ENCODE assay signal across 8 mouse cellular contexts in the genomic region with DNA sequence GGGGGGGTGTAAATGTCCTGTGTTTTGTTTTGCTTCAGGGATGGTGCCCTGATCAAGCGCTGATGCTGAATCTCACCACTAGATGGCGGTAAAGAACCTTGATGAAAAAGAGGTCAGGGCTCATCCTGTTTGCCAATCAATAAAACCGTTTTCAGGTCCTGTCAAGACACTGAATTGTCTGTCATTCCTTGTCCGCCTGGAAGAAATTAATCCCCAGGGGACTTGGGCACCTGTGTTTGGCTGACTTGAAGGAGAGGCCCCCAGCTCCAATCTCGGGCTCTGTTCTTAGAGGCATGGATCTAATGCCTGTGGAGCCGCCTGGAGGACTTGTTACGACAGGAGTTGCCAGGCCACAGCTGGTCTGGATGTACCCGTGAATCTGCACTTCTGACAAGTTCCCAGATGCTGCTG. TPM values are rescaled to one million over a fixed set of nuclear protein-coding genes. Genes with fewer than 3 reads are reported as not detected.
A peak's percentile ranks its signal among the peaks of the same experiment; 100 is the strongest.
DNase-seq lines count a peak whose midpoint lies in the region; ATAC-seq and TF ChIP-seq lines count a peak whose summit lies in the region.

No protein-coding gene starts in this region.

- H3K4me1 ChIP-seq in bone marrow macrophage, adult 2 months (ENCODE audit: control insufficient read depth, insufficient read depth, low read length), result peaks cover 16% of the 10 kb centered on the region
- H3K4me1 ChIP-seq in embryonic fibroblast, embryonic 13.5 days (ENCODE audit: control insufficient read depth, insufficient read depth, low read length), result 0 out of 2 replicates have a peak, but pooled peaks cover 4% of the 10 kb centered on the region
- H3K4me1 ChIP-seq in heart, embryonic 13.5 days, result peaks cover 8% of the 10 kb centered on the region
- H3K4me1 ChIP-seq in kidney, postnatal 0 days (replicated peaks; ENCODE audit: insufficient read depth, low read length), result peaks cover 4% of the 10 kb centered on the region; the same call in 1 of the 2 replicates
- 0 out of 2 replicates have a peak, but pooled peaks cover 2% of the 10 kb centered on the region for H3K4me1 ChIP-seq in liver, embryonic 11.5 days (replicated peaks; ENCODE audit: control insufficient read depth, insufficient read depth, low read length)
- no peaks in the 10 kb centered on the region for H3K4me1 ChIP-seq in stomach, embryonic 14.5 days (ENCODE audit: control insufficient read depth, insufficient read depth, low read length)

- H3K36me3 ChIP-seq in heart, embryonic 13.5 days, result no peaks in the 10 kb centered on the region
- no peaks in the 10 kb centered on the region for H3K36me3 ChIP-seq in kidney, postnatal 0 days (ENCODE audit: insufficient read depth, low read length)
- H3K36me3 ChIP-seq in liver, embryonic 11.5 days (ENCODE audit: control insufficient read depth, insufficient read depth, low read length), result no peaks in the 10 kb centered on the region
- no peaks in the 10 kb centered on the region for H3K36me3 ChIP-seq in stomach, embryonic 14.5 days (ENCODE audit: control insufficient read depth, insufficient read depth, low read length)

- TF ChIP-seq CTCF in bone marrow macrophage, adult 2 months (IDR thresholded peaks at IDR 0.05; ENCODE audit: low read depth, low read length), result peak; percentile 34; the same call in 1 of the 2 replicates
- TF ChIP-seq CTCF in embryonic fibroblast, embryonic 13.5 days (IDR thresholded peaks at IDR 0.05; ENCODE audit: borderline replicate concordance, insufficient read depth, low read length), result peak; percentile 46; the same call in 1 of the 2 replicates
- peak; percentile 91 for TF ChIP-seq CTCF in kidney, postnatal 0 days (IDR thresholded peaks at IDR 0.05; ENCODE audit: low read depth)

- no peaks in the 10 kb centered on the region for H3K9me3 ChIP-seq in heart, embryonic 13.5 days
- H3K9me3 ChIP-seq in kidney, postnatal 0 days (replicated peaks; ENCODE audit: low read length), result no peaks in the 10 kb centered on the region
- H3K9me3 ChIP-seq in liver, embryonic 11.5 days (ENCODE audit: control insufficient read depth, low read length), result no peaks in the 10 kb centered on the region
- H3K9me3 ChIP-seq in stomach, embryonic 14.5 days (ENCODE audit: control insufficient read depth, low read depth, low read length), result no peaks in the 10 kb centered on the region

- H3K4me2 ChIP-seq in heart, embryonic 13.5 days, result peak overlapping the region; percentile 70
- H3K4me2 ChIP-seq in kidney, postnatal 0 days (ENCODE audit: low read length), result peak overlapping the region; percentile 48
- peak overlapping the region; percentile 51 for H3K4me2 ChIP-seq in liver, embryonic 11.5 days
- H3K4me2 ChIP-seq in stomach, embryonic 14.5 days (replicated peaks; ENCODE audit: low read depth, low read length), result peak overlapping the region; percentile 28; the same call in 1 of the 2 replicates

- WGBS in heart, embryonic 13.5 days, result 2% methylated on average over 8 of the region's 8 CpGs
- under 1% methylated on average over 8 of the region's 8 CpGs for WGBS in kidney, postnatal 0 days
- 6% methylated on average over 8 of the region's 8 CpGs for WGBS in liver, embryonic 11.5 days
- WGBS in stomach, embryonic 14.5 days, result 1% methylated on average over 8 of the region's 8 CpGs

- DNase-seq in B cell, adult 2 months, result peak; percentile 81 to 83
- peak; percentile 84 for DNase-seq in kidney, postnatal 0 days (ENCODE audit: low spot score)
- DNase-seq in liver, embryonic 11.5 days (ENCODE audit: low spot score), result peak; percentile 68
- DNase-seq in naive thymus-derived CD4-positive, alpha-beta T cell, adult 2 months (ENCODE audit: low read depth), result peak; percentile 84

- 0 out of 2 replicates have a peak, but pooled peaks have one; percentile 28 for ATAC-seq in heart, embryonic 13.5 days (ENCODE audit: extremely low read depth, insufficient number of reproducible peaks, low FRiP score, low TSS enrichment)
- ATAC-seq in kidney, postnatal 0 days (replicated peaks; ENCODE audit: low FRiP score, low read depth), result 0 out of 2 replicates have a peak, but pooled peaks have one; percentile 57
- 0 out of 2 replicates have a peak, but pooled peaks have one; percentile 35 for ATAC-seq in liver, embryonic 11.5 days (replicated peaks; ENCODE audit: low FRiP score)
- ATAC-seq in stomach, embryonic 14.5 days (ENCODE audit: insufficient number of reproducible peaks, insufficient read depth, low FRiP score, low read depth), result peak; percentile 40; the same call in 1 of the 2 replicates

- no peak overlapping the region for H3K27ac ChIP-seq in bone marrow macrophage, adult 2 months (ENCODE audit: insufficient read depth, low read depth, low read length)
- H3K27ac ChIP-seq in embryonic fibroblast, embryonic 13.5 days (ENCODE audit: insufficient read depth, low read length), result no peak overlapping the region
- H3K27ac ChIP-seq in heart, embryonic 13.5 days (replicated peaks), result no peak overlapping the region
- no peak overlapping the region for H3K27ac ChIP-seq in kidney, postnatal 0 days
- no peak overlapping the region for H3K27ac ChIP-seq in liver, embryonic 11.5 days (ENCODE audit: low read depth, low read length)
- H3K27ac ChIP-seq in stomach, embryonic 14.5 days (ENCODE audit: low read length), result no peak overlapping the region

- H3K4me3 ChIP-seq in bone marrow macrophage, adult 2 months (ENCODE audit: insufficient read depth, low read length), result no peak overlapping the region
- 0 out of 2 replicates have a peak overlapping the region, but pooled peaks have one; percentile 10 for H3K4me3 ChIP-seq in embryonic fibroblast, embryonic 13.5 days (ENCODE audit: insufficient read depth, low read length)
- peak overlapping the region; percentile 43 for H3K4me3 ChIP-seq in heart, embryonic 13.5 days
- no peak overlapping the region for H3K4me3 ChIP-seq in kidney, postnatal 0 days (replicated peaks; ENCODE audit: low read depth, low read length)
- no peak overlapping the region for H3K4me3 ChIP-seq in liver, embryonic 11.5 days (ENCODE audit: low read depth, low read length)
- no peak overlapping the region for H3K4me3 ChIP-seq in stomach, embryonic 14.5 days (ENCODE audit: low read depth, low read length)

- no peaks in the 10 kb centered on the region for H3K27me3 ChIP-seq in heart, embryonic 13.5 days (replicated peaks)
- H3K27me3 ChIP-seq in kidney, postnatal 0 days (ENCODE audit: insufficient read depth, low read length), result no peaks in the 10 kb centered on the region
- no peaks in the 10 kb centered on the region for H3K27me3 ChIP-seq in liver, embryonic 11.5 days (replicated peaks; ENCODE audit: control insufficient read depth, insufficient read depth, low read length)
- no peaks in the 10 kb centered on the region for H3K27me3 ChIP-seq in stomach, embryonic 14.5 days (ENCODE audit: control insufficient read depth, insufficient read depth, low read length)

- TF ChIP-seq POLR2A in bone marrow macrophage, adult 2 months (IDR thresholded peaks at IDR 0.05; ENCODE audit: borderline replicate concordance, low read depth, low read length), result no peak
- no peak for TF ChIP-seq POLR2A in embryonic fibroblast, embryonic 13.5 days (IDR thresholded peaks at IDR 0.05; ENCODE audit: low read depth, low read length)

- peak overlapping the region; percentile 54; the same call in 1 of the 2 replicates for H3K9ac ChIP-seq in heart, embryonic 13.5 days
- no peak overlapping the region for H3K9ac ChIP-seq in kidney, postnatal 0 days (ENCODE audit: low read depth, low read length)
- H3K9ac ChIP-seq in liver, embryonic 11.5 days (ENCODE audit: low read depth, low read length), result no peak overlapping the region
- H3K9ac ChIP-seq in stomach, embryonic 14.5 days (replicated peaks; ENCODE audit: low read depth, low read length), result no peak overlapping the region

RNA-seq across cellular contexts. Expression of gene Bfsp1, which starts 25.7 kb away (rescaled TPM):
- not detected in 2 replicates for polyA plus RNA-seq in bone marrow macrophage, adult 2 months (2012; ENCODE audit: insufficient read depth, insufficient read length, missing spikeins)
- 0.47 and 0.89 TPM in 2 replicates for polyA plus RNA-seq in embryonic fibroblast, embryonic 13.5 days (2011; ENCODE audit: insufficient read length, low read depth, missing spikeins)
- polyA plus RNA-seq in heart, embryonic 13.5 days (2015; fragmentation: Nextera tagmentation; extraction: Ambion mirVana), result 1.5 and 1.8 TPM in 2 replicates
- polyA plus RNA-seq in kidney, postnatal 0 days (2015; fragmentation: Nextera tagmentation; extraction: Ambion mirVana), result 1.6 and 2.2 TPM in 2 replicates
- 0.45 and 0.96 TPM in 2 replicates for polyA plus RNA-seq in liver, embryonic 11.5 days (2014; fragmentation: Nextera tagmentation; extraction: Ambion mirVana)
- 0.93 and 1.6 TPM in 2 replicates for polyA plus RNA-seq in stomach, embryonic 14.5 days (2014; fragmentation: Nextera tagmentation; extraction: Ambion mirVana)

Comparison
In these comparisons a context has a peak if more than half of its experiments do, and no peak if none do; other contexts are left out.
1. H3K4me3 ChIP-seq: peak in embryonic fibroblast, embryonic 13.5 days (single experiment) and heart, embryonic 13.5 days (single experiment); none in bone marrow macrophage, adult 2 months (single experiment), kidney, postnatal 0 days (single experiment), liver, embryonic 11.5 days (single experiment) and stomach, embryonic 14.5 days (single experiment).
2. CTCF ChIP-seq: peak in every context shown above with its lines; median percentile 91 in kidney, postnatal 0 days; 46 in embryonic fibroblast, embryonic 13.5 days; 34 in bone marrow macrophage, adult 2 months.
3. Peak in every context shown above with its lines, with median percentiles within 50 percentile points of each other: DNase-seq, ATAC-seq and H3K4me2 ChIP-seq.